Mouse (Mus musculus) CH12.LX (cell line): Measurements from ENCODE around the gene Cldnd1. TPM values are rescaled to one million over a fixed set of nuclear protein-coding genes. Genes with fewer than 3 reads are reported as not detected.

Experiments used
- DNase-seq: peaks from one replicate; pipeline ENCODE4 v3.0.0-alpha.2; 2013; ENCODE audit errors: extremely low read depth
- H3K27ac ChIP-seq: 2 replicates; pipeline ENCODE4 v1.5.1; 2012; ENCODE audit warnings: low read depth, mild to moderate bottlenecking, control low read depth, moderate library complexity; ENCODE audit not compliant: insufficient read depth
- H3K27me3 ChIP-seq: replicated peaks from 2 replicates; pipeline ENCODE3; 2012; ENCODE audit warnings: inconsistent platforms
- H3K36me3 ChIP-seq, 2 experiments: replicated peaks in 1 of 2; 2 replicates each; pipeline versions ENCODE3 to v1.6.1; 2012; ENCODE audit warnings: inconsistent platforms in 1 of 2, low read length in 1 of 2, mild to moderate bottlenecking in 1 of 2, mixed read lengths in 1 of 2, moderate library complexity in 1 of 2; ENCODE audit not compliant: control insufficient read depth in 1 of 2, insufficient read depth in 1 of 2
- H3K4me1 ChIP-seq, 2 experiments: 2 replicates each; pipeline ENCODE4 v1.6.1; 2012; ENCODE audit warnings: inconsistent platforms in 1 of 2, moderate library complexity in 1 of 2; ENCODE audit not compliant: insufficient read depth in 2 of 2, control insufficient read depth in 1 of 2
- H3K4me2 ChIP-seq: 2 replicates; pipeline ENCODE4 v1.6.1; 2012; ENCODE audit warnings: low read depth, mild to moderate bottlenecking, control low read depth; ENCODE audit not compliant: poor library complexity, insufficient read depth, severe bottlenecking
- H3K4me3 ChIP-seq, 3 experiments: fragments of 150-350 bp in 1 of 3; sonication (generic) in 1 of 3; replicated peaks in 1 of 3; 2 replicates each; pipeline versions ENCODE3 to v1.5.1; 2011 to 2012; ENCODE audit warnings: low read depth in 2 of 3, low read length in 2 of 3, mild to moderate bottlenecking in 2 of 3, moderate library complexity in 2 of 3, control low read depth in 1 of 3, improper control_type of control experiment in 1 of 3, inconsistent platforms in 1 of 3, mixed read lengths in 1 of 3; ENCODE audit not compliant: poor library complexity in 1 of 3
- H3K79me2 ChIP-seq: replicated peaks from 2 replicates; pipeline ENCODE4 v1.6.1; 2012; ENCODE audit warnings: mild to moderate bottlenecking, moderate library complexity; ENCODE audit not compliant: control insufficient read depth, poor library complexity, insufficient read depth, severe bottlenecking; ENCODE audit errors: extremely low read depth
- H3K9ac ChIP-seq: 2 replicates; pipeline ENCODE4 v1.6.1; 2012; ENCODE audit warnings: low read depth, mild to moderate bottlenecking, control low read depth, moderate library complexity; ENCODE audit not compliant: insufficient read depth
- H3K9me3 ChIP-seq: replicated peaks from 2 replicates; pipeline ENCODE3; 2012; ENCODE audit warnings: low read length, inconsistent platforms, mixed read lengths
- BHLHE40 ChIP-seq: IDR thresholded peaks from 2 replicates; pipeline ENCODE4 v1.6.1; 2011; ENCODE audit warnings: mild to moderate bottlenecking, low read depth, low read length, improper control_type of control experiment
- CHD1 ChIP-seq: IDR thresholded peaks from 2 replicates; pipeline ENCODE4 v1.6.1; 2012; ENCODE audit warnings: low read depth, low read length, improper control_type of control experiment, inconsistent platforms
- CHD2 ChIP-seq: IDR thresholded peaks from 2 replicates; pipeline ENCODE4 v1.6.1; 2011; ENCODE audit warnings: low read length, improper control_type of control experiment
- CTCF ChIP-seq, 2 experiments: IDR thresholded peaks in 1 of 2; conservative IDR thresholded peaks in 1 of 2; 2 replicates each; pipeline ENCODE4 v1.5.1; 2011 to 2012; ENCODE audit warnings: low read depth in 2 of 2, low read length in 2 of 2, improper control_type of control experiment in 1 of 2, inconsistent platforms in 1 of 2, mild to moderate bottlenecking in 1 of 2, moderate library complexity in 1 of 2
- E2F4 ChIP-seq: IDR thresholded peaks from 2 replicates; pipeline ENCODE4 v1.6.1; 2011; ENCODE audit warnings: low read depth, low read length, improper control_type of control experiment; ENCODE audit not compliant: insufficient replicate concordance
- ELF1 ChIP-seq: IDR thresholded peaks from 2 replicates; pipeline ENCODE4 v1.6.1; 2014; ENCODE audit warnings: low read depth, mild to moderate bottlenecking, inconsistent platforms, low read length, improper control_type of control experiment
- EP300 ChIP-seq: IDR thresholded peaks from 2 replicates; pipeline ENCODE4 v1.6.1; 2011; ENCODE audit warnings: low read length, improper control_type of control experiment
- ETS1 ChIP-seq: conservative IDR thresholded peaks from 2 replicates; pipeline ENCODE4 v1.6.1; 2012; ENCODE audit warnings: low read depth, mild to moderate bottlenecking, inconsistent platforms, low read length, improper control_type of control experiment, moderate library complexity
- GABPA ChIP-seq: IDR thresholded peaks from 2 replicates; pipeline ENCODE4 v1.6.1; 2012; ENCODE audit warnings: low read depth, low read length, improper control_type of control experiment, inconsistent platforms; ENCODE audit not compliant: insufficient replicate concordance
- HCFC1 ChIP-seq: IDR thresholded peaks from 2 replicates; pipeline ENCODE4 v1.6.1; 2012; ENCODE audit warnings: low read depth, mild to moderate bottlenecking, inconsistent platforms, low read length, improper control_type of control experiment
- IRF4 ChIP-seq: IDR thresholded peaks from 2 replicates; pipeline ENCODE4 v1.6.1; 2014; ENCODE audit warnings: low read depth, mild to moderate bottlenecking, inconsistent platforms, low read length, improper control_type of control experiment
- JUN ChIP-seq: IDR thresholded peaks from 2 replicates; pipeline ENCODE4 v1.6.1; 2011; ENCODE audit warnings: low read depth, mild to moderate bottlenecking, low read length, improper control_type of control experiment, moderate library complexity; ENCODE audit not compliant: insufficient read depth
- JUND ChIP-seq: conservative IDR thresholded peaks from 2 replicates; pipeline ENCODE4 v1.6.1; 2011; ENCODE audit warnings: low read depth, low read length, improper control_type of control experiment
- KAT2A ChIP-seq: IDR thresholded peaks from 2 replicates; pipeline ENCODE4 v1.6.1; 2012; ENCODE audit warnings: low read length, improper control_type of control experiment, inconsistent platforms; ENCODE audit not compliant: insufficient replicate concordance
- MAFK ChIP-seq: IDR thresholded peaks from 2 replicates; pipeline ENCODE4 v1.6.1; 2011; ENCODE audit warnings: low read length, improper control_type of control experiment; ENCODE audit not compliant: insufficient replicate concordance
- MAX ChIP-seq: IDR thresholded peaks from 2 replicates; pipeline ENCODE4 v1.6.1; 2011; ENCODE audit warnings: low read length, improper control_type of control experiment
- MAZ ChIP-seq: IDR thresholded peaks from 2 replicates; pipeline ENCODE4 v1.6.1; 2012; ENCODE audit warnings: low read depth, mild to moderate bottlenecking, inconsistent platforms, low read length, improper control_type of control experiment, moderate library complexity
- MEF2A ChIP-seq: IDR thresholded peaks from 2 replicates; pipeline ENCODE4 v1.6.1; 2014; ENCODE audit warnings: low read depth, mild to moderate bottlenecking, inconsistent platforms, low read length, improper control_type of control experiment, borderline replicate concordance
- MXI1 ChIP-seq: IDR thresholded peaks from 2 replicates; pipeline ENCODE4 v1.6.1; 2011; ENCODE audit warnings: mild to moderate bottlenecking, low read depth, low read length, improper control_type of control experiment
- MYC ChIP-seq: IDR thresholded peaks from 2 replicates; pipeline ENCODE4 v1.6.1; 2011; ENCODE audit warnings: low read depth, mild to moderate bottlenecking, improper control_type of control experiment, low read length
- NELFE ChIP-seq: IDR thresholded peaks from 2 replicates; pipeline ENCODE4 v1.6.1; 2011; ENCODE audit warnings: low read depth, low read length, improper control_type of control experiment
- NRF1 ChIP-seq: IDR thresholded peaks from 2 replicates; pipeline ENCODE4 v1.6.1; 2014; ENCODE audit warnings: low read depth, mild to moderate bottlenecking, inconsistent platforms, low read length, improper control_type of control experiment, moderate library complexity
- PAX5 ChIP-seq: IDR thresholded peaks from 2 replicates; pipeline ENCODE4 v1.6.1; 2012; ENCODE audit warnings: low read length, inconsistent platforms, mixed read lengths
- POLR2A ChIP-seq: IDR thresholded peaks from 2 replicates; pipeline ENCODE4 v1.6.1; 2011; ENCODE audit warnings: low read depth, mild to moderate bottlenecking, improper control_type of control experiment, low read length
- POLR2AphosphoS2 ChIP-seq: IDR thresholded peaks from 2 replicates; pipeline ENCODE4 v1.6.1; 2011; ENCODE audit warnings: low read depth, low read length, improper control_type of control experiment
- RAD21 ChIP-seq: IDR thresholded peaks from 2 replicates; pipeline ENCODE4 v1.6.1; 2011; ENCODE audit warnings: low read depth, mild to moderate bottlenecking, low read length, improper control_type of control experiment, moderate library complexity
- RCOR1 ChIP-seq: conservative IDR thresholded peaks from 2 replicates; pipeline ENCODE4 v1.6.1; 2012; ENCODE audit warnings: low read depth, mild to moderate bottlenecking, inconsistent platforms, low read length, improper control_type of control experiment
- SIN3A ChIP-seq: IDR thresholded peaks from 2 replicates; pipeline ENCODE4 v1.6.1; 2012; ENCODE audit warnings: low read length, improper control_type of control experiment, inconsistent platforms
- SMC3 ChIP-seq: IDR thresholded peaks from 2 replicates; pipeline ENCODE4 v1.6.1; 2011; ENCODE audit warnings: low read depth, low read length, improper control_type of control experiment
- TBP ChIP-seq: conservative IDR thresholded peaks from 2 replicates; pipeline ENCODE4 v1.6.1; 2011; ENCODE audit warnings: low read depth, low read length, improper control_type of control experiment
- TCF12 ChIP-seq: IDR thresholded peaks from 2 replicates; pipeline ENCODE4 v1.6.1; 2014; ENCODE audit warnings: low read depth, mild to moderate bottlenecking, inconsistent platforms, low read length, improper control_type of control experiment
- UBTF ChIP-seq: IDR thresholded peaks from 2 replicates; pipeline ENCODE4 v1.6.1; 2012; ENCODE audit warnings: low read depth, mild to moderate bottlenecking, inconsistent platforms, low read length, improper control_type of control experiment, moderate library complexity
- USF1 ChIP-seq: IDR thresholded peaks from 2 replicates; pipeline ENCODE4 v1.6.1; 2014; ENCODE audit warnings: low read depth, mild to moderate bottlenecking, inconsistent platforms, low read length, improper control_type of control experiment
- USF2 ChIP-seq: conservative IDR thresholded peaks from 2 replicates; pipeline ENCODE4 v1.6.1; 2011; ENCODE audit warnings: low read depth, low read length, improper control_type of control experiment
- ZC3H11A ChIP-seq: IDR thresholded peaks from 2 replicates; pipeline ENCODE4 v1.6.1; 2012; ENCODE audit warnings: low read depth, mild to moderate bottlenecking, inconsistent platforms, low read length, improper control_type of control experiment
- ZKSCAN1 ChIP-seq: IDR thresholded peaks from 2 replicates; pipeline ENCODE4 v1.6.1; 2012; ENCODE audit warnings: low read depth, inconsistent platforms, low read length, improper control_type of control experiment, borderline replicate concordance
- ZMIZ1 ChIP-seq: IDR thresholded peaks from 2 replicates; pipeline ENCODE4 v1.6.1; 2012; ENCODE audit warnings: low read depth, mild to moderate bottlenecking, inconsistent platforms, low read length, improper control_type of control experiment
- ZNF384 ChIP-seq: IDR thresholded peaks from 2 replicates; pipeline ENCODE4 v1.6.1; 2012; ENCODE audit warnings: low read depth, low read length, improper control_type of control experiment, inconsistent platforms
- dilution Hi-C: fragments of 300-500 bp; cut with MboI; formaldehyde crosslinking; loops from 2 replicates; pipeline ENCODE4 v1.14.3; 2020; ENCODE audit warnings: low sequenced_read_pairs; ENCODE audit not compliant: extremely low pct_unique_long_range_greater_than_20kb, extremely low pct_ligation_motif_present
- in situ Hi-C: fragments of 300-500 bp; cut with MboI; formaldehyde crosslinking; loops from 3 replicates; pipeline ENCODE4 v1.14.3; 2019; ENCODE audit warnings: low sequenced_read_pairs, low pct_ligation_motif_present, low pct_unique_long_range_greater_than_20kb, mixed read lengths
- polyA plus RNA-seq: library from polyadenylated mRNA; unstranded; fragments of >175 nt; gene quantifications from 2 replicates; pipeline ENCODE4 v1.2.1, GENCODE M21; 2012; ENCODE audit warnings: low read depth; ENCODE audit not compliant: insufficient read length
- total RNA-seq, 2 experiments: library from RNA; depleted of rRNA; stranded (reverse); fragments of 300-350 nt in 1 of 2; fragments of >200 nt in 1 of 2; gene quantifications; 2 replicates each; pipeline ENCODE4 v1.2.3; 2012 to 2014

Cldnd1 gene
- total and polyA plus RNA-seq, 3 experiments = 59.9 to 80.6 (median 78.7) TPM

- DNase-seq = peak; percentile 95
- Histone ChIP-seq H3K27me3 (no peaks in the 10 kb centered on the region), H3K79me2 (no peaks in the 10 kb centered on the region; the same call in 1 of the 2 replicates), H3K9me3 (no peaks in the 10 kb centered on the region), H3K4me2 (peak overlapping the region; percentile 93), H3K9ac (peak overlapping the region; percentile 65), H3K27ac (peak overlapping the region; percentile 84), H3K4me3 (peak overlapping the region in 1 of 3 experiments; percentile 0), H3K4me1 (peaks cover 10 to 48% of the 10 kb centered on the region in 2 experiments), H3K36me3 (no peaks in the 10 kb centered on the region)
- dilution Hi-C loops = no loop called here
- in situ Hi-C loops = no loop called here
- peak; percentile 84 for TF ChIP-seq MXI1
- peak; percentile 41; the same call in 1 of the 2 replicates for TF ChIP-seq NRF1
- TF ChIP-seq POLR2AphosphoS2 = no peak
- TF ChIP-seq KAT2A = peak; percentile 72; the same call in 1 of the 2 replicates
- TF ChIP-seq NELFE = peak; percentile 31; the same call in 1 of the 2 replicates
- peak; percentile 99 for TF ChIP-seq ETS1
- peak; percentile 97 for TF ChIP-seq MAX
- peak; percentile 99 for TF ChIP-seq MYC
- peak; percentile 91; the same call in 1 of the 2 replicates for TF ChIP-seq SIN3A
- peak; percentile 91 for TF ChIP-seq CHD2
- TF ChIP-seq USF2 = no peak
- TF ChIP-seq CHD1 = 0 out of 2 replicates have a peak, but pooled peaks have one; percentile 32
- TF ChIP-seq ZKSCAN1 = no peak
- TF ChIP-seq RAD21 = peak; percentile 18
- peak; percentile 34; the same call in 1 of the 2 replicates for TF ChIP-seq HCFC1
- no peak for TF ChIP-seq PAX5
- TF ChIP-seq MEF2A = peak; percentile 96
- TF ChIP-seq IRF4 = peak; percentile 100
- no peak for TF ChIP-seq GABPA
- 0 out of 2 replicates have a peak, but pooled peaks have one; percentile 17 for TF ChIP-seq ELF1
- peak; percentile 11; the same call in 1 of the 2 replicates for TF ChIP-seq SMC3
- no peak; the same call in 1 of the 2 replicates for TF ChIP-seq POLR2A
- peak; percentile 81 for TF ChIP-seq MAFK
- no peak for TF ChIP-seq E2F4
- TF ChIP-seq USF1 = no peak
- TF ChIP-seq JUN = peak; percentile 99
- TF ChIP-seq EP300 = peak; percentile 100
- peak; percentile 69 for TF ChIP-seq ZMIZ1
- TF ChIP-seq UBTF = no peak
- TF ChIP-seq BHLHE40 = peak; percentile 96
- TF ChIP-seq ZNF384 = peak; percentile 51; the same call in 1 of the 2 replicates
- peak; percentile 99 for TF ChIP-seq RCOR1
- TF ChIP-seq CTCF (conservative IDR thresholded peaks at IDR 0.05 in 1 of 2, IDR thresholded peaks at IDR 0.05 in 1 of 2; ENCODE audit: low read depth in 2 of 2, low read length in 2 of 2) = no peak
- peak; percentile 55; the same call in 1 of the 2 replicates for TF ChIP-seq TBP
- peak; percentile 99 for TF ChIP-seq JUND
- no peak for TF ChIP-seq ZC3H11A
- peak; percentile 100 for TF ChIP-seq TCF12
- peak; percentile 98 for TF ChIP-seq MAZ
These were observed 30.9 kb upstream of the Cldnd1 start for GRCm38 (mm10) chr16:58696796-58697195.
